Mouse (Mus musculus) myocyte (in vitro differentiated cells): Measurements from ENCODE around the gene Mcfd2.

Experiments
- POLR2A ChIP-seq: IDR thresholded peaks from one replicate; pipeline ENCODE4 v1.6.1; 2011; ENCODE audit warnings: low read depth, mild to moderate bottlenecking, control low read depth, moderate library complexity; ENCODE audit not compliant: insufficient read length
- POLR2AphosphoS2 ChIP-seq: IDR thresholded peaks from one replicate; pipeline ENCODE4 v1.6.1; 2011; ENCODE audit warnings: low read depth, control low read depth; ENCODE audit not compliant: insufficient read length
- TCF12 ChIP-seq: IDR thresholded peaks from one replicate; pipeline ENCODE4 v1.6.1; 2011; ENCODE audit warnings: mild to moderate bottlenecking, control low read depth; ENCODE audit not compliant: poor library complexity, insufficient read depth, severe bottlenecking

- no peak for TF ChIP-seq TCF12
- TF ChIP-seq POLR2A: no peak
- TF ChIP-seq POLR2AphosphoS2: no peak
Observed at GRCm38 (mm10) chr17:87295738-87296137, 30.0 kb upstream of the Mcfd2 start.
